Mouse (Mus musculus) cerebellum, postnatal 4 days (tissue): ENCODE data around the gene Olfr1410.

Experiments used
- DNase-seq, 2 experiments: peaks; one replicate each; pipeline ENCODE4 v3.0.0; 2022; ENCODE audit warnings: low spot score in 2 of 2, mixed read lengths in 1 of 2

The Olfr1410 gene

GRCm38 (mm10) chr1:92640393-92640792, 34.8 kb downstream of the Olfr1410 start:
- DNase-seq = no peak

GRCm38 (mm10) chr1:92641514-92642272, 36.1 kb downstream of the Olfr1410 start, which contains the start of gene Cops9:
Gene Cops9, minus strand, starts transcription at chr1:92641985.
- peak; percentile 73 to 85 for DNase-seq

- DNase-seq = no peak
Observed at GRCm38 (mm10) chr1:92643691-92644090, 38.1 kb downstream of the Olfr1410 start.

GRCm38 (mm10) chr1:92644916-92645315, 39.3 kb downstream of the Olfr1410 start:
- DNase-seq = no peak

- DNase-seq = no peak
Observed at GRCm38 (mm10) chr1:92646111-92646510, 40.5 kb downstream of the Olfr1410 start.

GRCm38 (mm10) chr1:92646601-92647000, 41.0 kb downstream of the Olfr1410 start:
- DNase-seq = no peak

GRCm38 (mm10) chr1:92647026-92647425, 41.4 kb downstream of the Olfr1410 start:
- DNase-seq = no peak

- DNase-seq = peak; percentile 77 to 83
Observed at GRCm38 (mm10) chr1:92647752-92648151, 42.2 kb downstream of the Olfr1410 start.

- no peak for DNase-seq
Observed at GRCm38 (mm10) chr1:92648197-92648596, 42.6 kb downstream of the Olfr1410 start.

GRCm38 (mm10) chr1:92648673-92649072, 43.1 kb downstream of the Olfr1410 start, which contains the start of gene Otos:
Gene Otos, minus strand, starts transcription at chr1:92648841.
- DNase-seq = peak; percentile 69 to 83

GRCm38 (mm10) chr1:92651467-92651866, 45.9 kb downstream of the Olfr1410 start:
- no peak for DNase-seq

- no peak for DNase-seq
Observed at GRCm38 (mm10) chr1:92653179-92653578, 47.6 kb downstream of the Olfr1410 start.

GRCm38 (mm10) chr1:92654676-92655075, 49.1 kb downstream of the Olfr1410 start:
- no peak for DNase-seq

GRCm38 (mm10) chr1:92657025-92657820, 51.6 kb downstream of the Olfr1410 start:
- no peak for DNase-seq

- no peak for DNase-seq
Observed at GRCm38 (mm10) chr1:92659392-92659791, 53.8 kb downstream of the Olfr1410 start.
